19 mouse cellular contexts compared by ENCODE assay signal in genomic region chr7:122652523-122652922, GRCm38 (mm10). TPM values are rescaled to one million over a fixed set of nuclear protein-coding genes. Genes with fewer than 3 reads are reported as not detected.
A peak's percentile ranks its signal among the peaks of the same experiment; 100 is the strongest.
DNase-seq lines count a peak whose midpoint lies in the region; ATAC-seq and TF ChIP-seq lines count a peak whose summit lies in the region.
"Had no signal": no experiment of that assay in that cellular context is flagged by ENCODE, and none has a peak within 500 bp of the region (broad histone marks: within the 10 kb centered on the region; RNA-seq: fewer than 3 reads in every experiment).

No protein-coding gene starts in this region.

- no peak overlapping the region for H3K4me3 ChIP-seq in lung, embryonic 14.5 days (ENCODE audit: low read depth, low read length)

- H3K9me3 ChIP-seq in lung, embryonic 14.5 days (ENCODE audit: low read depth, low read length), result no peaks in the 10 kb centered on the region

- no peak for TF ChIP-seq CTCF in lung, embryonic 14.5 days (IDR thresholded peaks at IDR 0.05; ENCODE audit: low read depth)

- H3K27me3 ChIP-seq in lung, embryonic 14.5 days (ENCODE audit: insufficient read depth, low read length), result no peaks in the 10 kb centered on the region
- H3K27me3 ChIP-seq: Patski had no signal

- no peaks in the 10 kb centered on the region for H3K36me3 ChIP-seq in lung, embryonic 14.5 days (ENCODE audit: insufficient read depth)
- H3K36me3 ChIP-seq: G1E had no signal

- DNase-seq in heart, adult 11 months, result peak; percentile 56
- DNase-seq in heart, adult 9 months (ENCODE audit: low spot score in 2 of 2), result no peak
- DNase-seq in lung, embryonic 14.5 days, result peak; percentile 76
- DNase-seq in lung, postnatal 36 days, result no peak
- DNase-seq: adrenal gland, adult 2 months; adrenal gland, adult 8-10 months; adrenal gland, postnatal 10 days; adrenal gland, postnatal 14 days; adrenal gland, postnatal 25 days; adrenal gland, postnatal 36 days; B cell, adult 2 months; cerebellum, adult 11 months; cerebellum, adult 11-12 months; cerebellum, adult 18-20 months had no signal

- ATAC-seq in lung, embryonic 14.5 days (ENCODE audit: insufficient read depth), result peak; percentile 71; the same call in 1 of the 2 replicates
- ATAC-seq: activated CD4-positive, CD25-positive, alpha-beta regulatory T cell, adult 4 months; CD4-positive, CD25-positive, alpha-beta regulatory T cell, adult 4 months; Patski had no signal

- H3K9ac ChIP-seq in lung, embryonic 14.5 days, result no peak overlapping the region

- H3K27ac ChIP-seq in lung, embryonic 14.5 days (ENCODE audit: low read depth), result no peak overlapping the region

- H3K4me2 ChIP-seq in lung, embryonic 14.5 days, result no peak overlapping the region

- 52% methylated on average over 3 of the region's 3 CpGs for WGBS in lung, embryonic 14.5 days

- H3K4me1 ChIP-seq in lung, embryonic 14.5 days (ENCODE audit: insufficient read depth), result no peaks in the 10 kb centered on the region

RNA-seq across cellular contexts. Expression of gene Cacng3, which starts 17.8 kb away (rescaled TPM):
- polyA plus RNA-seq in lung, embryonic 14.5 days (2014; fragmentation: Nextera tagmentation; extraction: Ambion mirVana), result 0.08 and 0.41 TPM in 2 replicates
- polyA plus RNA-seq: activated CD4-positive, CD25-positive, alpha-beta regulatory T cell, adult 4 months; C2C12; CD4-positive, CD25-positive, alpha-beta regulatory T cell, adult 4 months; G1E; Patski had no signal

Comparison
In these comparisons a context has a peak if more than half of its experiments do, and no peak if none do; other contexts are left out.
1. DNase-seq: peak in heart, adult 11 months (single experiment) and lung, embryonic 14.5 days (single experiment); none in heart, adult 9 months (0 of 2) and lung, postnatal 36 days (single experiment).